Mouse (Mus musculus): ENCODE data around the gene Jtb.

DNA sequence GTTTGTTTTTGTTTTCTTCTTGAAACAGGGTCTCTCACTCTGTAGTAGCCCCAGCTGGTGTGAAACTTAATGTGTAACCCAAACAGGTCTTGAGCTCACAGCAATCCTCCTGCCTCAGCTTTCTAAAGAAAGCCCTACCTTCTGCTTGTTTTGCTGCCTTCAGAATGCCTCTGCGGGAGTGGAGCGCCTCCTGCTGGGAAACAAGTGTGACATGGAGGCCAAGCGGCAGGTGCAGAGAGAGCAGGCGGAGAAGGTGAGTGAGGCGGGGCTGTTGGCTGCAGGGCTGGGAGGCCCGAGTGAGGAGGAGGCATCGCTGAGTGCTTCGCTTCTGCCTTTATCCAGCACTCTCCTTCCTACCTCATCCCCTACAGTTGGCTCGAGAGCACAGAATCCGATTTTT lies 7.1 kb upstream of the Jtb start:
- peak; percentile 18; the same call in 1 of the 2 replicates for TF ChIP-seq CTCF (IDR thresholded peaks at IDR 0.05)
- no peak for TF ChIP-seq EP300 (IDR thresholded peaks at IDR 0.05)
